Mouse (Mus musculus) bone marrow, adult 2 months (tissue): ENCODE data around the gene P2rx1. TPM values are rescaled to one million over a fixed set of nuclear protein-coding genes. Genes with fewer than 3 reads are reported as not detected.
A peak's percentile ranks its signal among the peaks of the same experiment; 100 is the strongest.

Experiments used
- H3K27ac ChIP-seq: fragments of 200-500 bp; 2 replicates; pipeline ENCODE4 v1.5.1; 2012; ENCODE audit warnings: low read depth, mild to moderate bottlenecking, control low read depth, inconsistent platforms, low read length; ENCODE audit not compliant: control insufficient read depth, poor library complexity, insufficient read depth
- H3K4me1 ChIP-seq: fragments of 200-500 bp; 2 replicates; pipeline ENCODE4 v1.6.1; 2011; ENCODE audit warnings: low read length; ENCODE audit not compliant: control insufficient read depth, insufficient read depth
- H3K4me3 ChIP-seq: fragments of 200-500 bp; replicated peaks from 2 replicates; pipeline ENCODE3; 2011; ENCODE audit warnings: mild to moderate bottlenecking, low read depth, low read length, control low read depth; ENCODE audit not compliant: control insufficient read depth
- CTCF ChIP-seq: fragments of 200-500 bp; IDR thresholded peaks from 2 replicates; pipeline ENCODE4 v1.5.1; 2011; ENCODE audit warnings: low read length, control low read depth; ENCODE audit not compliant: control insufficient read depth, insufficient read depth
- POLR2A ChIP-seq: fragments of 200-500 bp; IDR thresholded peaks from 2 replicates; pipeline ENCODE4 v1.6.1; 2011; ENCODE audit warnings: low read depth, mild to moderate bottlenecking, control low read depth, low read length, borderline replicate concordance; ENCODE audit not compliant: control insufficient read depth
- WGBS: fragments of 180-500 bp; shearing (Covaris S2); methylation state at CpG from one replicate; pipeline ENCODE4 v1.1.7; 2018; 5-methylcytosine and 5-hydroxymethylcytosine counted together
- polyA plus RNA-seq: library from polyadenylated mRNA; stranded (reverse); fragments of >200 nt; gene quantifications from 2 replicates; pipeline ENCODE4 v1.2.4, GENCODE M21; 2011; ENCODE audit warnings: low replicate concordance; ENCODE audit not compliant: missing spikeins, insufficient read depth, insufficient read length

The P2rx1 gene
- polyA plus RNA-seq, 1 experiment = 31.7 TPM

DNA sequence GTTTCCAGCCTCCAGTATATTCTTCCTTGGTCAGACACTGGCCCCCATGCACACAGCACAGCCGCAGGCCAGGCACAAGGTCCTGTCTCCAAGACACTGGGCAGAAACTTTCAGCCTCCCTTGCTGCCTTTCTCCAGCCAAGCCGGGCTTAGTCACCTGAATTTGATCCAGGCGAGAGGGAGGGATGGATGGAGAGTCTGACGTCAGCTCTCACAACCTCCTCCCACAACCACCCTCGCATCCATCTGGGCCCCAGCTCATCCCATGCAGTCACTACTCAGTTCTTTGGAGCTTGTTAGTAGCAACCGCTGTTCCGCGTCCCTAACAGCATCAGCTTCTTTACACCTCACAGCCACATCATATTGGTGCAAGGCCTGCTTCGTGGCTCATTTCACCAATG, 24.2 kb downstream of the P2rx1 start:
- WGBS = 77% methylated on average over 9 of the region's 9 CpGs
- H3K27ac ChIP-seq = no peak overlapping the region
- no peak overlapping the region for H3K4me3 ChIP-seq
- peaks cover 12% of the 10 kb centered on the region for H3K4me1 ChIP-seq
- no peak for TF ChIP-seq POLR2A

DNA sequence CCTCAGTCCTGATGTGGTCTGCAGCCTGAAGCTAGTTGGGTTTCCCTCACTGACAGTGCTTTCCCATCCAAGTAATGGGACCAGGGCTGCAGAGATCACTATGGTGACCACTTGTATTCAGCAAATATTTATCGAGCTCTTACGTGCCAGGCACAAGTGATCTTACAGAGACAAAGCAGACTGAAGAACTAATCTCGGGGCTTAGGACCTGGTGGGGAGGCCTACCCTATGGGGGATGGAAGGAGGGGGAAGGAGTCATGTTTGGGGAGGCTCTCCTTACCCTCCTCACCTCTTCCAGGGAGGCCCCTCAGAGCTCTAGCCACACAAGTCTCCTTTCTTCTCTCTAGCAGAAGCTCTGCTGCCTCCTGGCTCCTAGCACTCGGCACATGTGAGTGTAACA, 24.9 kb downstream of the P2rx1 start:
- WGBS = 49% methylated on average over 4 of the region's 4 CpGs
- H3K4me1 ChIP-seq = peaks cover 12% of the 10 kb centered on the region
- H3K4me3 ChIP-seq = no peak overlapping the region
- H3K27ac ChIP-seq = peak overlapping the region; percentile 42; the same call in 1 of the 2 replicates
- no peak for TF ChIP-seq CTCF
- no peak for TF ChIP-seq POLR2A

DNA sequence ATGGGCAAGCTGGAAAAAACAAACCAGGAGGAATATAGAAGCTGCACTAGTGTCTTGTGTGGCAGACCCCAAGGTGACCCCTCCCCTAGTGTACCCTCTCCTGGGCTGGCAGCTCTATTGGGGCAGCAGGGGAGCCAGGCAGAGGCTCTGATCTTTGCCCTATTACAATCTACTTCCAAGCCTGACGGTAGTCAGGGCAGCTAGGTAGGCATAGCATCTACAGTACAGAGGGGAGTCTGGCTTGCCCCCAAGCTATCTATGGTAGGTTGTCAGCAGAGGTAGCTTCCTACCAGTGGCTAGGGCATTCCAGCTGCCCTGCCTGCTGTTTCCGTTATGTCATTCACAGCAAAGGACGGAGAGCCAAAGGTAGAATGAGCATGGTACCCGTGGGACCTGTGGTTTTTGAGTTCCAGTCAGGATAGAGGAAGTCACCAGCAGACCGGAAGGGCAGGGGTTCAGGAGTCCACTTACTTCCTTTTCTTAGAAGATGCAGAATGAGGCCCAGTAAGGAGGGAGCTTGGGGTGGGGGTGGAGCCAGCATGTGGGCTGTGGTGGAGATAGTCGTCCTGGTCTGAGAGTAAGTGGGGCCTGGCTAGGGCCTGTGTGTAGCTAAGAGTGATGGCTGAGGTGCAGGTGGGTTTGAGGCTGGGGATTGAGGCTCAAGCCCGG, 25.5 kb downstream of the P2rx1 start:
- 4% methylated on average over 7 of the region's 7 CpGs for WGBS
- Histone ChIP-seq H3K27ac (peak overlapping the region; percentile 42), H3K4me3 (no peak overlapping the region), H3K4me1 (peaks cover 12% of the 10 kb centered on the region)
- no peak for TF ChIP-seq POLR2A
- TF ChIP-seq CTCF = no peak

DNA sequence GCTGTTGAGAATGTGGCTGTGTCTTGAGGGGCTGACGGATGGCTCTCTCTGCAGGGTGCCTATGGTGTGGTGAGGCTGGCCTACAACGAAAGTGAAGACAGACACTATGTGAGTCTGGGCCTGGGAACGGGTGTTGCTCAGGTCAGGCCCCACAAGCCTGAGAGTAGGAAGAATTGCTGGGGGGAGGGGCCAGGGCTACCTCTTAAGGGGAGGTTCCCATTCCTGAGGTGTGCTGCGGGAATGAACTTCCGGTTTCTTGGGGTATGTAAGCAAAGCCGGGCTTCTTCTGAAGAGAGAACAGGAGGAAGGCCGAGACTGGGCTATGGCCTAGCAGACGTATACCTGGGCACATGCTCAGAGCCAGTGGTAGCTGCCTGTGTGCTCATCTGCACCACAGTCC, 28.1 kb downstream of the P2rx1 start:
- WGBS = 54% methylated on average over 8 of the region's 8 CpGs
- Histone ChIP-seq H3K27ac (no peak overlapping the region), H3K4me3 (no peak overlapping the region), H3K4me1 (peaks cover 9% of the 10 kb centered on the region)
- TF ChIP-seq POLR2A (no peak), CTCF (no peak)

DNA sequence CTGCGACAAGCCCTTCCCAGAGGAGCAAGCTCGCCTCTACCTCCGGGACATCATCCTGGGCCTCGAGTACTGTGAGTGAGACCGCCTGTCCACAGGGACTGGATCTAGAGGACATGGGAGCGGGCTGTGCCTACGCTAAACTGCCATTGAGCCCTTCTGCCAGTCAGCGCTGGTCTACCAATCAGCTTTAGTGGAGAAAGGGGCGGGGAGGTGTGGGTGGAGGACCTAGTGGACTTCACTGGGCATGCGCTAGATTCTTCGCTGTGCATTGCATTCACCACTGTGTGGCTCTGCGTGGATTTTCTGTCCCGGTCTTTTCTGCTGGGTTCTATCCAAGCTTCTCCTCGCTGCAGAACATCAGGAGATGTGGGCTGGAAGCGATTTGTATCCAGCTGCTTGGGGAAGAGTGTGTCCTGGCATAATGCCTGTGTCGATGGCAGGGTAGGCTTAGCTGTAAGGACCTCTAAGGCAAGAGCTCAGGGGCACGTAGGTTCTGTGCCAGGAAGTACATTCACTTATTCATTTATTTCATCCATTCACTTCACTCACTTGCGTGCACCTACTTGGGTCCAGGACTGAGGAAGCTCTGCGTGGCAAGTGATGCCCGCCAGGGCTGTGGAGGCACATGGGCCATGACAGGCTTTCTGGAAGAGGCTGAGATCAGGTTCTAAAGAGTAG, 32.1 kb downstream of the P2rx1 start:
- TF ChIP-seq POLR2A = no peak
- TF ChIP-seq CTCF = no peak
- Histone ChIP-seq H3K27ac (no peak overlapping the region; the same call in 1 of the 2 replicates), H3K4me1 (no peaks in the 10 kb centered on the region; the same call in 1 of the 2 replicates), H3K4me3 (peak overlapping the region; percentile 38)
- 30% methylated on average over 20 of the region's 20 CpGs for WGBS

DNA sequence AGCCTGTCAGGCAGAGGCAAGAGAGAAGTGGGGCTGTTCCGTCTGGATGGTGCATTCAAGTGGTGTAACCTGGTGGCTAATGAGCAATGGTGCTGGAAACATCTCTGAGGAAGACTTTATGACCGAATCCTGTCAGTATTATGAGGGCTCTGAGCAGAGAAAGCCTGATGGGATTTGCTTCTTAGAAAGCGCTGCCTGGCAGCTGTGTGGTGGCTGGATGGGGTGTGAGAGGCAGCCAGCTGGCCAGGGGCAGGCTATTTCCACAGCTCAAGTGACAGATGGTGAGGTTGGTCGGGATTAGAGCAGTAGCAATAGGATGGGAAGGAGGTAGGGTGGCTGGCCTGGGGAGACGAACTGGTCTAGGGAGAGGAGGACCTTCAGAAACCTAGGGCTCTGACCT, 32.6 kb downstream of the P2rx1 start:
- no peak overlapping the region for H3K4me3 ChIP-seq
- no peaks in the 10 kb centered on the region; the same call in 1 of the 2 replicates for H3K4me1 ChIP-seq
- TF ChIP-seq CTCF (no peak), POLR2A (no peak)
- no peak overlapping the region for H3K27ac ChIP-seq
- WGBS = 87% methylated on average over 5 of the region's 5 CpGs

DNA sequence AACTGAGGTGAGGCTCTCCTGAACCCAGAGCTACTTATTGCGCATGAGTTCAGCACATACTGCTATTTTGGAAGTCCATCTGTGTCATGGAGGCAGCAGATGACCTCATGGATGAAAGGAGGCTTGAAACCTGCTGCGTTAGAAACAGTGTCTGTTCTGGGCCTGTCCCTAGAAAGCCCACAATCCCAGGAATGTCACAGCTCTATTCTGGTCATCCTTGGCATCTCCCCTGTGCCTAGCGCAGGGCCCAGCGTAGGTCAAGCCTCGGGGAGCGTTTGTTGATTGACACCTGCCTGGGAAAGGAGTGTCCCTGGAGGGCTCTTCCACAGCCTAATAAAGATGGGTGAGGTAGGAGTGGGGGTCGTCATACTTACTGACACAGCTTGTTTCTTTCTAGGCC, 37.2 kb downstream of the P2rx1 start:
- 92% methylated on average over 7 of the region's 7 CpGs for WGBS
- H3K27ac ChIP-seq = no peak overlapping the region
- peaks cover 2% of the 10 kb centered on the region; the same call in 1 of the 2 replicates for H3K4me1 ChIP-seq
- no peak overlapping the region for H3K4me3 ChIP-seq
- TF ChIP-seq CTCF (no peak), POLR2A (no peak)

DNA sequence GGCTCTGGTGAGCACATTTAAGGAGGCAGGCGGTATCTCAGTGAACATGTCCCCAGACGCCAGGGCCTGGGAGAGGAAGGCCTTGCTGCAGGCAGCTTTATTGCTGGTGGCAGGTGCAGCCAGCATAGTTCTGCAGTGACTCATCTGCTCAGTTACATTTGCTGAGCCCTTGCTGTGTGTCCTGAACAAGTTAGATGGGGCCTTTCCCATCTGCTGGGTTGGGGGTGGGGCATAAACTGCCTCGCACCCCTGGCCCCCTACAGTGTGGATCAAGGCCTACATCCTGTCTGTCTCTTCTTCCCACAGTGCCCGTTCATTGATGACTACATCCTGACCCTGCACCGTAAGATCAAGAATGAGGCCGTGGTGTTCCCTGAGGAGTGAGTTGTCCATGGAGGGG, 38.0 kb downstream of the P2rx1 start:
- Histone ChIP-seq H3K4me3 (no peak overlapping the region), H3K27ac (no peak overlapping the region), H3K4me1 (peaks cover 2% of the 10 kb centered on the region; the same call in 1 of the 2 replicates)
- 84% methylated on average over 6 of the region's 6 CpGs for WGBS
- TF ChIP-seq POLR2A = no peak
- no peak for TF ChIP-seq CTCF
